Mouse (Mus musculus) midbrain, postnatal 0 days (tissue): ENCODE data around the gene Gsto2. TPM values are rescaled to one million over a fixed set of nuclear protein-coding genes. Genes with fewer than 3 reads are reported as not detected.

Source experiments
- ATAC-seq: fragments of 200-750 bp; cut with Nextera tagmentation; 2 replicates; pipeline ENCODE4 v1.8.0; 2017; ENCODE audit warnings: moderate number of reproducible peaks, mild to moderate bottlenecking, moderate TSS enrichment, moderate library complexity; ENCODE audit not compliant: low FRiP score
- DNase-seq: peaks from one replicate; pipeline ENCODE4 v3.0.0-alpha.2; 2015; ENCODE audit warnings: low spot score
- H3K27ac ChIP-seq: fragments of 300-500 bp; sonication (generic); 2 replicates; pipeline ENCODE4 v1.5.1; 2014; ENCODE audit warnings: low read depth, mild to moderate bottlenecking, low read length, mixed read lengths
- H3K27me3 ChIP-seq: fragments of 300-500 bp; sonication (generic); 2 replicates; pipeline ENCODE4 v1.6.1; 2014; ENCODE audit warnings: low read length, control low read depth, mixed read lengths; ENCODE audit not compliant: insufficient read depth
- H3K36me3 ChIP-seq: fragments of 300-500 bp; sonication (generic); 2 replicates; pipeline ENCODE4 v1.6.1; 2014; ENCODE audit warnings: low read length, control low read depth, mixed read lengths; ENCODE audit not compliant: insufficient read depth
- H3K4me1 ChIP-seq: fragments of 300-500 bp; sonication (generic); 2 replicates; pipeline ENCODE4 v1.6.1; 2014; ENCODE audit warnings: mild to moderate bottlenecking, control low read depth, antibody characterized with exemption, low read length, mixed read lengths; ENCODE audit not compliant: insufficient read depth
- H3K4me2 ChIP-seq: fragments of 300-500 bp; sonication (generic); 2 replicates; pipeline ENCODE4 v1.6.1; 2014; ENCODE audit warnings: low read depth, mild to moderate bottlenecking, low read length, mixed read lengths; ENCODE audit not compliant: poor library complexity, severe bottlenecking
- H3K4me3 ChIP-seq: fragments of 300-500 bp; sonication (generic); 2 replicates; pipeline ENCODE4 v1.5.1; 2014; ENCODE audit warnings: low read depth, mild to moderate bottlenecking, low read length, moderate library complexity
- H3K9ac ChIP-seq: fragments of 300-500 bp; sonication (generic); replicated peaks from 2 replicates; pipeline ENCODE4 v1.6.1; 2014; ENCODE audit warnings: mild to moderate bottlenecking, low read length, moderate library complexity, mixed read lengths; ENCODE audit not compliant: poor library complexity, severe bottlenecking
- H3K9me3 ChIP-seq: fragments of 300-500 bp; sonication (generic); 2 replicates; pipeline ENCODE4 v1.6.1; 2016; ENCODE audit warnings: low read length, control low read depth
- CTCF ChIP-seq: IDR thresholded peaks from 2 replicates; pipeline ENCODE4 v1.5.1; 2016; ENCODE audit warnings: antibody characterized with exemption, mild to moderate bottlenecking
- WGBS: fragments of 180-500 bp; shearing (Covaris S2); extraction: QIAGEN DNeasy Blood & Tissue Kit; methylation state at CpG from one replicate; pipeline ENCODE4 v1.1.7; 2014; 5-methylcytosine and 5-hydroxymethylcytosine counted together
- polyA plus RNA-seq: library from polyadenylated mRNA; unstranded; fragments of >200 nt; fragmentation: Nextera tagmentation; extraction: Ambion mirVana; gene quantifications from 2 replicates; pipeline ENCODE4 v1.2.1, GENCODE M21; 2015
- total RNA-seq: library from RNA; depleted of rRNA; stranded (reverse); fragments of >200 nt; gene quantifications from 2 replicates; pipeline ENCODE4 v1.2.3, GENCODE M21; 2014; rRNA removed

Gsto2 gene
- total RNA-seq (0.16 and 0.66 TPM in 2 replicates), polyA plus RNA-seq (1.1 TPM in 2 replicates)

GRCm38 (mm10) chr19:47865353-47865947 lies at the start of gene Gsto2:
Gsto2 (plus strand) TSS chr19:47865534.
- Histone ChIP-seq H3K4me3 (peak within 1 kb of the TSS; percentile 56), H3K9ac (peak within 1 kb of the TSS; percentile 83), H3K27ac (peak within 1 kb of the TSS; percentile 92), H3K9me3 (no peaks in the 10 kb centered on the region), H3K27me3 (0 out of 2 replicates have a peak, but pooled peaks cover 4% of the 10 kb centered on the region), H3K4me1 (peaks cover 5% of the 10 kb centered on the region; the same call in 1 of the 2 replicates), H3K4me2 (peak within 1 kb of the TSS; percentile 89), H3K36me3 (0 out of 2 replicates have a peak, but pooled peaks cover 3% of the 10 kb centered on the region)
- peak; percentile 100 for ATAC-seq
- TF ChIP-seq CTCF: peak; percentile 76
- under 1% methylated on average over 49 of the region's 49 CpGs for WGBS
- DNase-seq: peak; percentile 98

GRCm38 (mm10) chr19:47817692-47818091 lies 47.6 kb upstream of the Gsto2 start:
- Histone ChIP-seq H3K36me3 (no peaks in the 10 kb centered on the region), H3K4me3 (no peak overlapping the region), H3K4me2 (no peak overlapping the region), H3K27me3 (no peaks in the 10 kb centered on the region), H3K9me3 (no peaks in the 10 kb centered on the region), H3K27ac (no peak overlapping the region), H3K4me1 (no peaks in the 10 kb centered on the region; the same call in 1 of the 2 replicates), H3K9ac (no peak overlapping the region)
- DNase-seq (no peak), ATAC-seq (no peak)
- no peak for TF ChIP-seq CTCF
- WGBS: 84% methylated on average over 9 of the region's 9 CpGs

GRCm38 (mm10) chr19:47820832-47821493 lies 44.4 kb upstream of the Gsto2 start:
- peak; percentile 80 for TF ChIP-seq CTCF
- ATAC-seq (no peak), DNase-seq (peak; percentile 78)
- H3K27ac ChIP-seq: no peak overlapping the region
- WGBS: 32% methylated on average over 7 of the region's 9 CpGs
- no peaks in the 10 kb centered on the region for H3K9me3 ChIP-seq
- no peak overlapping the region for H3K4me2 ChIP-seq
- no peak overlapping the region for H3K9ac ChIP-seq
- no peak overlapping the region for H3K4me3 ChIP-seq
- peaks cover 4% of the 10 kb centered on the region; the same call in 1 of the 2 replicates for H3K27me3 ChIP-seq
- no peaks in the 10 kb centered on the region for H3K36me3 ChIP-seq
- no peaks in the 10 kb centered on the region; the same call in 1 of the 2 replicates for H3K4me1 ChIP-seq

GRCm38 (mm10) chr19:47821494-47821872 lies 43.9 kb upstream of the Gsto2 start:
- H3K4me3 ChIP-seq: no peak overlapping the region
- H3K27me3 ChIP-seq: peaks cover 4% of the 10 kb centered on the region; the same call in 1 of the 2 replicates
- ATAC-seq: no peak
- no peaks in the 10 kb centered on the region for H3K9me3 ChIP-seq
- H3K27ac ChIP-seq: no peak overlapping the region
- H3K4me1 ChIP-seq: no peaks in the 10 kb centered on the region; the same call in 1 of the 2 replicates
- H3K4me2 ChIP-seq: no peak overlapping the region
- 67% methylated on average over 7 of the region's 7 CpGs for WGBS
- no peak for TF ChIP-seq CTCF
- no peak overlapping the region for H3K9ac ChIP-seq
- H3K36me3 ChIP-seq: no peaks in the 10 kb centered on the region
- no peak for DNase-seq

- no peak overlapping the region for H3K9ac ChIP-seq
These were observed 43.1 kb upstream of the Gsto2 start for GRCm38 (mm10) chr19:47822143-47822796.

More at GRCm38 (mm10) chr19:47822143-47822796, 43.1 kb upstream of the Gsto2 start:
- peak; percentile 41; the same call in 1 of the 2 replicates for ATAC-seq
- 21% methylated on average over 8 of the region's 8 CpGs for WGBS
- H3K4me3 ChIP-seq: no peak overlapping the region
- no peaks in the 10 kb centered on the region; the same call in 1 of the 2 replicates for H3K4me1 ChIP-seq
- H3K27me3 ChIP-seq: peaks cover 4% of the 10 kb centered on the region; the same call in 1 of the 2 replicates
- peak; percentile 61 for TF ChIP-seq CTCF
- no peaks in the 10 kb centered on the region for H3K36me3 ChIP-seq
- H3K9me3 ChIP-seq: no peaks in the 10 kb centered on the region
- peak; percentile 62 for DNase-seq
- H3K27ac ChIP-seq: no peak overlapping the region
- H3K4me2 ChIP-seq: 0 out of 2 replicates have a peak overlapping the region, but pooled peaks have one; percentile 10
